Mouse (Mus musculus): ENCODE results near the gene Rims4.
A peak's percentile ranks its signal among the peaks of the same experiment; 100 is the strongest.

GRCm38 (mm10) chr2:163951770-163952169 lies 33.3 kb upstream of the Rims4 start:
- no peak for TF ChIP-seq POLR2A (IDR thresholded peaks at IDR 0.05; ENCODE audit: borderline replicate concordance, extremely low read depth, insufficient read depth, insufficient read length, poor library complexity, severe bottlenecking)
- TF ChIP-seq CTCF (IDR thresholded peaks at IDR 0.05; ENCODE audit: borderline replicate concordance, extremely low read depth, insufficient read depth, insufficient read length), result peak; percentile 89

Data from brain, embryonic 14.5 days (tissue).